Mouse (Mus musculus): Measurements from ENCODE around the gene Ctsz.

- TF ChIP-seq POLR2A (IDR thresholded peaks at IDR 0.05; ENCODE audit: insufficient read length, low read depth) (no peak), TCF12 (IDR thresholded peaks at IDR 0.05; ENCODE audit: insufficient read depth, poor library complexity, severe bottlenecking) (no peak), REST (IDR thresholded peaks at IDR 0.05; ENCODE audit: insufficient read depth, insufficient read length) (no peak)
These were observed 34.7 kb upstream of the Ctsz start for GRCm38 (mm10) chr2:174473550-174473927.

Data from myocyte (in vitro differentiated cells).